Mouse (Mus musculus) embryo, embryonic 11.5 days (tissue): ENCODE measurements around the gene 2200002J24Rik.
"Not testable (repeated sequence)": the region's sequence is repeated elsewhere in the genome, so short reads cannot be mapped to it uniquely, and the experiment has no call there.

Experiments used
- DNase-seq: peaks from one replicate; pipeline ENCODE4 v3.0.0-alpha.2; 2012; ENCODE audit warnings: low read depth, low spot score

The 2200002J24Rik gene

DNA sequence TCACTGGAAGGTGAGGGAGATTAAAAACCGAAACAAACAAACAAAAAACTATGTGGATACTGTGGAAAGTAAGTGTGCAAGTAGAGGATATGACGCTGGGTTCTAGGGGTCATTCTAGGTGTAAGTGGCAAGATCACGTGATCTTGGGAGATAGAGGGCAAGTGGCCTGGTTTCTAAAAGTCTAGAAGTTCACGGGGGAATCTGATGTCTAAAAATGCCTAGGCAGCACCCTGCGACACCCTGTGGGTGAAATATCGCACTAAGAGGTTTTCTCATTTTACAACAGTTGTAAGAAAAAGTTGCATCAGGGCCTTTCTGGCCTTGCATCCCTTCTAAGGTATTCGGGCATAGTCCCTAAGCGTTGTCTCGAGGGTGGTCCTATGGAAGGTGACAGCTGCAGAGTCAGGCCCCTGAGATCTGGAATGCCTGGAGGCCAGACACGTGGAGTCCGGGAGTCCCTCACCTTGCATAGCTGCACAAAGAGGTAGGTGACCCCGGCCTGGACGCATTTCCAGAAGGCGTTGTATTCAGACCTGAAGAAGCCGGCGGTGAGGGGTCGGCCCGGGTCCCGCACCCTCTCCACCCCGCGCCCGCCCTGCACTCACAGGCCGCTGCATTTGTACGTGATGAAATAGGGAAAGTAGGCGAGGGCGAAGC is 30.1 kb downstream of the 2200002J24Rik start:
- DNase-seq: peak; percentile 5

DNA sequence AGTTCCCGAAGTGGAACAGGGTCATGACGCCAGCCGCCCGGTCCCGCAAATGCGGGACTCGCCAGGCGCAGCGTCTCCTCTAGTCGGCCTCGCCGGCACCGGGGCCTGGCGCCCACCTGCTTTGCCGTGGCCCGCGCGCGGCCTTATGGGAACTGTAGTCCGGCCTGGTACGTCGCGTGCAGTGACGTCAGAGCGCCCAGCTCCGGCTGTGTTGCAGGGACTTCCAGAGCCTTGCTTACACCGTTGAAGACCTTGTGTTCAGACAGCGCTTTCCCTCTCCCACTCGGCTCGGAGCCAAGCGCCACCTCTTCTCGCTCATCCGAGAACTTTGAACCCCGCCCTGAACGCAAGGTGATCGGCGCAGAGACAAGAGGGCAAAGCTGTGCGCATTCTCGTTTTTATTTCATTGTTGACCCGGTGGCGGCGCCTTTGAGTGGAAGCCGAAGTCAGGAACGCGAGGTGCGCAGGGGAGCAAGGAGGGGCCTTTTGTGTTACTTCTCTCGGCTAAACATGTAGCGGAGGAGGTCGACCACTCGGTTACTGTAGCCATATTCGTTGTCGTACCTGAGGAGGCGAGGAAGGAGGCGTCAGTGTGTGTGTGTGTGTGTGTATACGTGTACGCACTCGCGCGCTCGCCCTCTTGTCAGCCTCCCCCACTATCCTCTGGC is 30.8 kb downstream of the 2200002J24Rik start, which contains the start of gene Tmem147:
TSS of gene Tmem147 (minus strand) at position 145 of the 668 bp plus-strand sequence.
- peak; percentile 92 for DNase-seq

DNA sequence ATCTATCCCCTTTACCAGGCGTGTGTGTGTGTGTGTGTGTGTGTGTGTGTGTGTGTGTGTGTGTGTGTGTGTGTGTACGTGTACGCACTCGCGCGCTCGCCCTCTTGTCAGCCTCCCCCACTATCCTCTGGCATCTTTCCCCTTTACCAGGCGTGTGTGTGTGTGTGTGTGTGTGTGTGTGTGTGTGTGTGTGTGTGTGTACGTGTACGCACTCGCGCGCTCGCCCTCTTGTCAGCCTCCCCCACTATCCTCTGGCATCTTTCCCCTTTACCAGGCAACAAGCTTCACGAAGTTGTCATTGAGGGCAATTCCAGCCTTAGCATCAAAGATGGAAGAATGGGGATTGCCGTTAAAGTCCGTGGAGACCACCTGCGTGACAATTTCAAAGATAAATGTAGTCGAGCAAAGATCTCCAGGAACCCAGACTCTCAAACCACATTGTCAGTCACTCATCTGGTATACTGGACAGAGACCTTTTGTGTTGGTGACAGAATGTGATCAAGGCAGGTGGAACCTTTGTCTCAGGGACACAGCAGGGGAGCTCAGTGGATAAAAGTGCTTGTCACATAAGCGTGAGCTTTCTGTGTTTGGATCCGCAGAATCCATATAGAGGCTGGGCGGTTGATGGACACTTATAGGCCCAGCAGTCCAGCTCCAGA is 31.5 kb downstream of the 2200002J24Rik start:
- not testable (repeated sequence) for DNase-seq

DNA sequence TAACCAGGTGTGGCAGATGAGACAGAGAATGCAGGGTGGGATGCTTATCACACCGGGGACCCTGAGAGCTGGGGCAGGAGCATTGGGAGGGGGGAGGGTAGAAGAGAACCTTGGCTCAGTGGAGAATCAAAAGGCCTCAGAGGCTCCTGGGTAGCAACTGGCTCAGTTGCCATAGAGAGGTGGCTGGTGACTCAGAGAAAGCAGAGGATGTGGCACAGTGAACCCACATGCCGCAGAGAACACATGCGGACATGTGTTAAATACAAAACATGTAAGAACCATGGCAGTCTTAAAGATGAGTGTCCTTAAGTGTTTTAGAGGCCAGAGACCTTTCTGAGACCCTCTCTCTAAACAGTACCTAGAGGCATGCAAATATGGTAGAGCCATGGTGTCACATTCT is 37.5 kb downstream of the 2200002J24Rik start:
- DNase-seq: no peak

DNA sequence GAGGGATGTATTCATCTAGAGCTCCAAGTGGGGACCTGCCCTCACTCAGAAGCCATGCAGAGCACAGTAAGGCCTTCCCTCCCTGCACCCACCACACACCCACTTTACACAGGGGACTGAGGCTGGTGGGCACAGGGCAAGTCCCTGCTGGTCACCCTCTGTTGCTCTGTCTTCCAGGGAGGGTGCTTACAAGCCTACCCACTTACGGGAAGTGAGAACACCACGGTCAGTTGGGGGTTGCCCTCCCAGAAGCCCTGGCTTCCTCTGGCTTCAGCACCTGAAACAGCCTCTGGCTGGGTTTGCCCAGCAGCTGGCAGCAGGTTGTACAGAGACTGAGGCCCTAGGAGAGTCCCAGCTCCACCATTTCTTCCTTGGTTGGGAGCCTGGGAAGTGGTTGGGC is 43.8 kb downstream of the 2200002J24Rik start:
- not testable (repeated sequence) for DNase-seq

DNA sequence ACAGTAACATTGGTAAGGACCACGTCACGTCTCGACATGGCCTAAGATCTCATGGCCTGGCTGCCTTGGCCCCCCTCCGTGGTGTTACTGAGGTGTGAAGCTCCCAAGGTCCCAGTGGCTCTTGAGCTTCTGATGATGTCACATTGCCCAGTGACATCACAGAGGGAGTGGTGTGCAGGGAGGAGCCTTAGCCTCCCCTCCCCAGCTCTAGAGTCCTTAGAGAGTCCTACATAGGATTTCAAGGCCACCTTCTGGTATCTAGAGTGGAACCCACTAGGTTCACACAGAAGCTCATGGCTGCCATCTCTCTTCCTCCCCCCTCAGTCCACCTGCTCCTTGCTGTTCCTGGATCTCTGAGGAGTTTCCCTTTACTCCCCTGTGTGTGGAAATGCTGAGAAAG is 44.9 kb downstream of the 2200002J24Rik start, which contains the start of gene Gapdhs:
TSS of gene Gapdhs (minus strand) at position 65 of the 400 bp plus-strand sequence.
- not testable (repeated sequence) for DNase-seq

DNA sequence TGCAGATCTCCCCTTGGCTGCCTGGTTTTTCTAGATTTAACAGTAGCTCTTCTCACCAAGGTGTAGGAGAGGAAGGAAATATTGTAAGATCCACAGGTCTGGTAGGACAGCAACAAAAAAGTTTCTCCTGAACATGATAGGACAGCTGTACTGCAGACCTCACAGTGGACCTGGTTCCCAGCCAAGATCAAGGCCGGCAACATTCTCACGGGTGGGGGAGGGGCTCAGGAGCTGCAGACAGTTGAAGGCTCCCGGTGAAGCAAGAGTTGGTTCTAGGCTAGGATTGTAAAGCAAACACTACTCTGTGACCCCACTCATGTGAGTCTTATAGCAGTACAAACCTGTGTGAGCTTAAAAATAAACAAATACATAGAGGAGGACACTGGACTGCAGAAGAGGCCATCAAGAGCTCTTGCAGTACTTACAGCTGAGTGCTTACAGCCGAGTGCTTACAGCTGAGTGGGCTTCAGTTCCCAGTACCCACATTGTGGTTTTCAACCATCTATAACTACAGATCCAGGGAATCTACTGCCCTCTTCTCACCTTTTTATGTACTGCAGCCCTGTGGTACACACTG is 45.4 kb downstream of the 2200002J24Rik start:
- no peak for DNase-seq

DNA sequence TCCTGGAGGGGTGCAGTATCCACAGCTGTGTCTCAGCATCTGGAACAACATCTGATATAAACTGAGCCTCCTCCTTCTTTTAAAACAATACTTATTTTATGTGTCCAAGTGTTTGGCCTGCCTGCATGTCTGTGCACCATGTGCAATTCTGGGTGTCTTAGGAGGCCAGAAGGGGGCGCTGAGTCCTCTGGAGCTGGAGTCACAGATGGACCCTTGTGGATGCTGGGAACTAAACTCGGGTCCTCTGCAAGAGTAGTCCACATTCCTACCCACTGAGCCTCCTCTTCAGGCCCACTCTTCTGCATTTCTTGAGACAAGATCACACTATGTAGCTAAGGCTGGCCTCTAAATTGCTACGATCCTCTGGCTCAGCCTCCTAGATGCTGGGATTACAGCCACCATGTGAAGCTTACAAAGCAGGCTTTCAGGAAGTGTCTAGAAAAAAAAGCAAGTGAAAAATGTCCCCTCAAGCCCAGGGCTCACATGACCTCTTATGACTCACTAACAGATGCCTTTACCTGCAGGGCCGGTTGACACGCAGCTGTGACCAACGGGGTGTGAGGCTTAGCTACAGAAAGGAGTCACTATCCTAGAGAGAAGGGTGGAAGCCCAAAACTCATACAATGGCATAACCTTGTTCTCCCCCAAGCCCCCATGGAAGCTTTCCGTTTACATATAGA is 48.9 kb downstream of the 2200002J24Rik start:
- DNase-seq: no peak
